Mouse (Mus musculus) heart, adult 2 months (tissue): ENCODE results near the gene Fignl2.
A peak's percentile ranks its signal among the peaks of the same experiment; 100 is the strongest.

Experiments used
- EP300 ChIP-seq: fragments of 200-500 bp; IDR thresholded peaks from 2 replicates; pipeline ENCODE4 v1.6.1; 2011; ENCODE audit warnings: low read depth, low read length, control low read depth; ENCODE audit not compliant: insufficient read depth
- POLR2A ChIP-seq: fragments of 200-500 bp; IDR thresholded peaks from 2 replicates; pipeline ENCODE4 v1.6.1; 2011; ENCODE audit warnings: mild to moderate bottlenecking, low read depth, low read length, control low read depth; ENCODE audit not compliant: insufficient read depth

- TF ChIP-seq POLR2A, result 0 out of 2 replicates have a peak, but pooled peaks have one; percentile 24
- 0 out of 2 replicates have a peak, but pooled peaks have one; percentile 12 for TF ChIP-seq EP300
Observed at GRCm38 (mm10) chr15:101082236-101082635, 3.9 kb upstream of the Fignl2 start.
